ENCODE assay signal across 13 mouse cellular contexts in genomic region chr19:7117141-7117540, GRCm38 (mm10). TPM values are rescaled to one million over a fixed set of nuclear protein-coding genes. Genes with fewer than 3 reads are reported as not detected.
A peak's percentile ranks its signal among the peaks of the same experiment; 100 is the strongest.
DNase-seq lines count a peak whose midpoint lies in the region; ATAC-seq and TF ChIP-seq lines count a peak whose summit lies in the region.
"Had no signal": no experiment of that assay in that cellular context is flagged by ENCODE, and none has a peak within 500 bp of the region (broad histone marks: within the 10 kb centered on the region; RNA-seq: fewer than 3 reads in every experiment).

No protein-coding gene starts in this region.

- DNase-seq in limb, embryonic 10.5 days (ENCODE audit: low spot score): no peak
- DNase-seq in cerebellum, adult 2 months: no peak
- DNase-seq in gastrocnemius, adult 8-10 months (ENCODE audit: low spot score in 2 of 2): no peak
- DNase-seq: adrenal gland, adult 2 months; layer of hippocampus, adult 9-11 months had no signal

- TF ChIP-seq CTCF in cerebellum, adult 2 months (IDR thresholded peaks at IDR 0.05; ENCODE audit: borderline replicate concordance, insufficient read depth, low read depth, low read length): no peak

- H3K36me3 ChIP-seq in erythroblast, embryonic 14.5 days (ENCODE audit: control insufficient read depth): no peaks in the 10 kb centered on the region; the same call in 1 of the 2 replicates
- H3K36me3 ChIP-seq in megakaryocyte, embryonic 14.5 days (replicated peaks; ENCODE audit: low read length): no peaks in the 10 kb centered on the region
- H3K36me3 ChIP-seq in limb, embryonic 10.5 days: no peaks in the 10 kb centered on the region
- no peaks in the 10 kb centered on the region for H3K36me3 ChIP-seq in liver, embryonic 16.5 days (ENCODE audit: control insufficient read depth, insufficient read depth)
- H3K36me3 ChIP-seq: embryonic facial prominence, embryonic 15.5 days; kidney, embryonic 15.5 days had no signal

- H3K9ac ChIP-seq in liver, embryonic 16.5 days (ENCODE audit: low read depth, low read length): peak overlapping the region; percentile 41
- H3K9ac ChIP-seq: embryonic facial prominence, embryonic 15.5 days; kidney, embryonic 15.5 days had no signal

- peak overlapping the region; percentile 79 for H3K27ac ChIP-seq in limb, embryonic 10.5 days
- H3K27ac ChIP-seq in liver, embryonic 16.5 days (ENCODE audit: low read length): peak overlapping the region; percentile 58
- H3K27ac ChIP-seq in cerebellum, adult 2 months (ENCODE audit: insufficient read depth, low read length): no peak overlapping the region
- H3K27ac ChIP-seq: embryonic facial prominence, embryonic 15.5 days had no signal

- WGBS in limb, embryonic 10.5 days: 45% methylated on average over 4 of the region's 4 CpGs
- 7% methylated on average over 4 of the region's 4 CpGs for WGBS in liver, embryonic 16.5 days (ENCODE audit: insufficient replicate concordance)
- WGBS in cerebellum, adult 2 months: 77% methylated on average over 4 of the region's 4 CpGs

- H3K4me1 ChIP-seq in erythroblast, embryonic 14.5 days (ENCODE audit: control insufficient read depth): peaks cover 80% of the 10 kb centered on the region
- peaks cover 96% of the 10 kb centered on the region for H3K4me1 ChIP-seq in megakaryocyte, embryonic 14.5 days
- peaks cover 87% of the 10 kb centered on the region for H3K4me1 ChIP-seq in limb, embryonic 10.5 days
- peaks cover 56% of the 10 kb centered on the region for H3K4me1 ChIP-seq in liver, embryonic 16.5 days (ENCODE audit: control insufficient read depth, low read depth, low read length)
- H3K4me1 ChIP-seq in cerebellum, adult 2 months (ENCODE audit: control insufficient read depth, insufficient read depth, low read length): peaks cover 27% of the 10 kb centered on the region

- no peaks in the 10 kb centered on the region for H3K9me3 ChIP-seq in erythroblast, embryonic 14.5 days (ENCODE audit: control insufficient read depth, low read length)
- no peaks in the 10 kb centered on the region for H3K9me3 ChIP-seq in megakaryocyte, embryonic 14.5 days
- no peaks in the 10 kb centered on the region for H3K9me3 ChIP-seq in limb, embryonic 10.5 days (replicated peaks)
- no peaks in the 10 kb centered on the region for H3K9me3 ChIP-seq in liver, embryonic 16.5 days (replicated peaks; ENCODE audit: control insufficient read depth, low read length)
- H3K9me3 ChIP-seq: embryonic facial prominence, embryonic 15.5 days; kidney, embryonic 15.5 days had no signal

- H3K4me3 ChIP-seq in erythroblast, embryonic 14.5 days (replicated peaks): peak overlapping the region; percentile 49
- H3K4me3 ChIP-seq in megakaryocyte, embryonic 14.5 days (replicated peaks): peak overlapping the region; percentile 62
- no peak overlapping the region for H3K4me3 ChIP-seq in limb, embryonic 10.5 days
- 0 out of 2 replicates have a peak overlapping the region, but pooled peaks have one; percentile 1 for H3K4me3 ChIP-seq in liver, embryonic 16.5 days (ENCODE audit: low read depth, low read length)
- H3K4me3 ChIP-seq in cerebellum, adult 2 months (replicated peaks; ENCODE audit: insufficient read depth, low read depth, low read length): no peak overlapping the region
- H3K4me3 ChIP-seq: embryonic facial prominence, embryonic 15.5 days; kidney, embryonic 15.5 days had no signal

- no peak for TF ChIP-seq POLR2A in cerebellum, adult 2 months (IDR thresholded peaks at IDR 0.05; ENCODE audit: borderline replicate concordance, insufficient read depth, low read length)

- peak overlapping the region; percentile 50 for H3K4me2 ChIP-seq in liver, embryonic 16.5 days (ENCODE audit: low read depth, low read length)
- H3K4me2 ChIP-seq: embryonic facial prominence, embryonic 15.5 days; kidney, embryonic 15.5 days; midbrain, embryonic 11.5 days had no signal

- ATAC-seq in erythroblast, adult 5-6 weeks (replicated peaks; ENCODE audit: low FRiP score, poor library complexity, severe bottlenecking): no peak
- no peak for ATAC-seq in megakaryocyte, adult 5-6 weeks (ENCODE audit: poor library complexity, severe bottlenecking)
- ATAC-seq in liver, embryonic 16.5 days (ENCODE audit: low read depth): peak; percentile 72

- no peaks in the 10 kb centered on the region for H3K27me3 ChIP-seq in erythroblast, embryonic 14.5 days (ENCODE audit: control insufficient read depth)
- H3K27me3 ChIP-seq in megakaryocyte, embryonic 14.5 days (replicated peaks): peaks cover 49% of the 10 kb centered on the region
- H3K27me3 ChIP-seq in limb, embryonic 10.5 days (ENCODE audit: low read depth, poor library complexity, severe bottlenecking): peaks cover 82% of the 10 kb centered on the region
- no peaks in the 10 kb centered on the region for H3K27me3 ChIP-seq in liver, embryonic 16.5 days (ENCODE audit: control insufficient read depth, insufficient read depth, low read depth, low read length)
- no peaks in the 10 kb centered on the region for H3K27me3 ChIP-seq in cerebellum, adult 2 months (ENCODE audit: control insufficient read depth, insufficient read depth, low read length)

RNA-seq across cellular contexts. Expression of gene Flrt1, which starts 11.6 kb away (rescaled TPM):
- 0.01 TPM in 1 of 2 replicates, not detected in the other for polyA plus RNA-seq in erythroblast, embryonic 14.5 days (2012)
- total RNA-seq in erythroblast, adult 5-6 weeks (2015; ENCODE audit: low replicate concordance): not detected in 2 replicates
- total RNA-seq in erythroblast, adult 5-6 weeks (2017; ENCODE audit: low replicate concordance): not detected in 2 replicates
- not detected in 2 replicates for polyA plus RNA-seq in megakaryocyte, embryonic 14.5 days (2012; ENCODE audit: insufficient read depth, low replicate concordance)
- total RNA-seq in megakaryocyte, adult 5-6 weeks (2015): not detected in 2 replicates
- total RNA-seq in megakaryocyte, adult 5-6 weeks (2017): not detected in 2 replicates
- polyA plus RNA-seq in limb, embryonic 10.5 days (2016; fragmentation: Nextera tagmentation; extraction: Ambion mirVana): 0.54 and 1.6 TPM in 2 replicates
- polyA plus RNA-seq in liver, embryonic 16.5 days (2015; fragmentation: Nextera tagmentation; extraction: Ambion mirVana): 0.09 and 0.19 TPM in 2 replicates
- polyA plus RNA-seq in cerebellum, adult 2 months (2012; rRNA removed): 5.4 and 6.2 TPM in 2 replicates
- total RNA-seq in gastrocnemius, adult 8-10 months (2022): 1 to 10 TPM in 3 of 4 experiments, under 1 TPM in 1; 0.83 to 2.9 (median 1.7) TPM

Comparison
In these comparisons a context has a peak if more than half of its experiments do, and no peak if none do; other contexts are left out.
1. H3K4me3 ChIP-seq: peak in erythroblast, embryonic 14.5 days (single experiment), megakaryocyte, embryonic 14.5 days (single experiment) and liver, embryonic 16.5 days (single experiment); none in limb, embryonic 10.5 days (single experiment) and cerebellum, adult 2 months (single experiment).